Mouse (Mus musculus): ENCODE results near the gene Sema5b. TPM values are rescaled to one million over a fixed set of nuclear protein-coding genes. Genes with fewer than 3 reads are reported as not detected.

Sema5b gene
- total RNA-seq, 1 experiment = 6.4 TPM

DNA sequence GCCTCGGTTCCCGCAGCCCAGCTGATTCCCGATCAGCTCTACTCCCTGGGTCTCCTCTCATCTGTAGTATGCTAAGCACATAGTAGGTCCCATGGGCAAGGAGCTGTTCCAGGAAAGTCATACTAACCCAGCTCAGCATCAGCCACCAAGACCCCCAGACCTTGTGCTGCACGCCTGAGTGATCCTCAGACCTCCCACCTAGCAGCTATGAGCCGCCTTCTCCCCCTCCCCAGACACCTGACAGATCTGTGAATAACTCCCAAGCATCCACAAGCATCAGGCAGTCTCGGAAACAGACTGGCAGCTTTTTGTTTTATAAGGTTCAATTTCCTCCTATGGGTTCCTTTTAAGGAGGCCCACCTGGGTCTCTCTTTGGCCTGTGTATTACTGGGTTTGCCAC, 83.9 kb downstream of the Sema5b start:
- Histone ChIP-seq H3K4me3 (ENCODE audit: insufficient read depth in 1 of 2, low read depth in 1 of 2, low read length in 2 of 2, poor library complexity in 1 of 2, severe bottlenecking in 1 of 2) (no peak overlapping the region), H3K36me3 (ENCODE audit: control insufficient read depth, insufficient read depth, low read length, poor library complexity, severe bottlenecking) (no peaks in the 10 kb centered on the region), H3K4me1 (ENCODE audit: control insufficient read depth in 2 of 2, insufficient read depth in 2 of 2, low read length in 2 of 2, poor library complexity in 1 of 2) (peaks cover 2 to 3% of the 10 kb centered on the region in 2 experiments; a peak in 2 of 4 replicates), H3K9me3 (ENCODE audit: control insufficient read depth, insufficient read depth, low read depth, low read length) (no peaks in the 10 kb centered on the region), H3K9ac (ENCODE audit: insufficient read depth, low read depth, low read length, poor library complexity, severe bottlenecking) (no peak overlapping the region), H3K27ac (ENCODE audit: insufficient read depth, low read depth, low read length, poor library complexity, severe bottlenecking) (no peak overlapping the region)
- DNase-seq (ENCODE audit: low read depth, low spot score) = no peak
- in situ Hi-C loops (cut with MboI; ENCODE audit: low sequenced_read_pairs in 2 of 2, unreplicated experiment in 2 of 2) = loop anchor here in 1 of 2 experiments (5.0 kb wide), 1 partner anchor 83 kb away; the partner anchor contains the start of gene Sema5b
- TF ChIP-seq CHD2 (IDR thresholded peaks at IDR 0.05; ENCODE audit: low read depth, low read length) = no peak
- TF ChIP-seq HCFC1 (IDR thresholded peaks at IDR 0.05; ENCODE audit: borderline replicate concordance, insufficient read depth, low read length) = no peak
- no peak for TF ChIP-seq MAFK (IDR thresholded peaks at IDR 0.05; ENCODE audit: insufficient read depth, low read depth, low read length)
- TF ChIP-seq ZNF384 (IDR thresholded peaks at IDR 0.05; ENCODE audit: low read depth, low read length) = no peak
- no peak for TF ChIP-seq ZC3H11A (IDR thresholded peaks at IDR 0.05; ENCODE audit: borderline replicate concordance, low read depth, low read length)

DNA sequence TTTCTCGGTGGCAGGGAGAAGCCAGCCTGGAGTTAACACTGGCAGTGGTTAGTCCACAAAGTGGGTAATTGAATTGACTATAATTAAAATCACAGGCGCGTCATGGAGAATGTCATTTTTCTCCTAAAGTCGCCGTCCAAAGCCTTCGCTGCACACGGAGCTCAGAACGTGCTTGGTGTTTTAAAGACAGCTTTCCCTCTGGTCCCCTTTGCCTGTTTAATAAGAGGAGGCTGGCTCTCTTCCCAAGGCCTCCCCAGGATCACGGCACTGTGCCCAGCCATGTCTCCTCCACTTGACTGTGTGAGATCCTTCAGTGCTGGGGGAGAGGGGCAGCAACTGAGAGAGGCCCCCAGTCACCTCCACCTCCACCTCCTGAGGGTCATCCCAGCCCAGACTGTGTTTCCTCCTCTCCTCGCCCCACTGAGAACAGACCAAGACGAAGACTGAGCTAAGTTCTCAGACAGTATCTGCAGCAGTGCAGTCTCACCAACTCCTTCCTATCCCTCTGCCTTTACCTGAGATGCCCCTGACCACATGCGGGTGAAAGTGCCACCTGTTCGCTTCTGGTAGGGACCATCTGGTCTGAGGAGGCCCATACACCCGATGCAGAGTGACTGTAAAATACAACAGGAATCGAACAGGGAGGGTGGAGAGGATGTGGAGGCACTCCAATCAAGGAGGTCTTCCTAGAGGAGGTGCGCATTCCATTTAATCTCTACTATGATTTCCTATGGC, 84.5 kb downstream of the Sema5b start:
- Histone ChIP-seq H3K36me3 (ENCODE audit: control insufficient read depth, insufficient read depth, low read length, poor library complexity, severe bottlenecking) (no peaks in the 10 kb centered on the region), H3K27ac (ENCODE audit: insufficient read depth, low read depth, low read length, poor library complexity, severe bottlenecking) (no peak overlapping the region), H3K4me3 (ENCODE audit: insufficient read depth in 1 of 2, low read depth in 1 of 2, low read length in 2 of 2, poor library complexity in 1 of 2, severe bottlenecking in 1 of 2) (no peak overlapping the region), H3K4me1 (ENCODE audit: control insufficient read depth in 2 of 2, insufficient read depth in 2 of 2, low read length in 2 of 2, poor library complexity in 1 of 2) (peaks cover 2 to 3% of the 10 kb centered on the region in 2 experiments; a peak in 2 of 4 replicates), H3K9me3 (ENCODE audit: control insufficient read depth, insufficient read depth, low read depth, low read length) (no peaks in the 10 kb centered on the region), H3K9ac (ENCODE audit: insufficient read depth, low read depth, low read length, poor library complexity, severe bottlenecking) (no peak overlapping the region)
- TF ChIP-seq HCFC1 (IDR thresholded peaks at IDR 0.05; ENCODE audit: borderline replicate concordance, insufficient read depth, low read length) = no peak
- TF ChIP-seq CHD2 (IDR thresholded peaks at IDR 0.05; ENCODE audit: low read depth, low read length) = no peak
- no peak for TF ChIP-seq ZC3H11A (IDR thresholded peaks at IDR 0.05; ENCODE audit: borderline replicate concordance, low read depth, low read length)
- no peak for TF ChIP-seq MAFK (IDR thresholded peaks at IDR 0.05; ENCODE audit: insufficient read depth, low read depth, low read length)
- TF ChIP-seq ZNF384 (IDR thresholded peaks at IDR 0.05; ENCODE audit: low read depth, low read length) = no peak
- in situ Hi-C loops (cut with MboI; ENCODE audit: low sequenced_read_pairs in 2 of 2, unreplicated experiment in 2 of 2) = loop anchor here in 1 of 2 experiments (5.0 kb wide), 1 partner anchor 83 kb away; the partner anchor contains the start of gene Sema5b
- no peak for DNase-seq (ENCODE audit: low read depth, low spot score)

DNA sequence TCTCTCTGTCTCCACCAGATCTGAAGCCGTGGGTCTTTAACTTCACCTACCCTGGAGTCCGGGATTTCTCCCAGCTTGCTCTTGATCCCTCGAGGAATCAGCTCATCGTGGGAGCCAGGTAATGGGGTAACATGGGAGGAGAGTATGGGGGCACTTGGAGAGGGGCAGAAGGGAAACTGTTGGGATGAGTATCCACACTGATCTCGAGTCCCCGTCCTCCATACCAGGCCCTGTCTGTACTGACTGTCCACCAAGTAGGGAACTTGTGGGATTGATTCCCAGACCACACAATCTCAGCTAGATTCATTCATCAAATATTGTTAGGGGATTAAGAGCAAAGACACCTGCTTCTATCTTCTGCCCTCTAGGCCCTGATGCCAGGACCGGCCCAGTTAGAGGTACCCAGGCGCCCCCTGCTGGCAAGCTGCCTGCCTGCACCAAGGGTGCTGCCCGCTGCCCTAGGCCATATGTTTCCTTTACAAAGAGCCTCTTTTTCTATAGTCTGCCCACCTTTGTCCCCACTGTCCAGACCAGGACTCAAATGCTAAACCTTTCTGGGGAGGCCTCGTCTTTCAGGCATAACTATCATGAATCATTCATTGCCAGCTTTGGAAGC, 87.2 kb downstream of the Sema5b start:
- no peaks in the 10 kb centered on the region for H3K9me3 ChIP-seq (ENCODE audit: control insufficient read depth, insufficient read depth, low read depth, low read length)
- in situ Hi-C loops (cut with MboI; ENCODE audit: low sequenced_read_pairs in 2 of 2, unreplicated experiment in 2 of 2) = loop anchor here in 1 of 2 experiments (5.0 kb wide), 1 partner anchor 86 kb away; the partner anchor contains the start of gene Sema5b
- H3K9ac ChIP-seq (ENCODE audit: insufficient read depth, low read depth, low read length, poor library complexity, severe bottlenecking) = no peak overlapping the region
- TF ChIP-seq HCFC1 (IDR thresholded peaks at IDR 0.05; ENCODE audit: borderline replicate concordance, insufficient read depth, low read length) (no peak), ZC3H11A (IDR thresholded peaks at IDR 0.05; ENCODE audit: borderline replicate concordance, low read depth, low read length) (peak; percentile 63; the same call in 1 of the 2 replicates)
- peak; percentile 42 for DNase-seq (ENCODE audit: low read depth, low spot score)
- H3K4me3 ChIP-seq (ENCODE audit: insufficient read depth in 1 of 2, low read depth in 1 of 2, low read length in 2 of 2, poor library complexity in 1 of 2, severe bottlenecking in 1 of 2) = no peak overlapping the region
- H3K27ac ChIP-seq (ENCODE audit: insufficient read depth, low read depth, low read length, poor library complexity, severe bottlenecking) = no peak overlapping the region
- H3K36me3 ChIP-seq (ENCODE audit: control insufficient read depth, insufficient read depth, low read length, poor library complexity, severe bottlenecking) = no peaks in the 10 kb centered on the region
- H3K4me1 ChIP-seq (ENCODE audit: control insufficient read depth in 2 of 2, insufficient read depth in 2 of 2, low read length in 2 of 2, poor library complexity in 1 of 2) = peaks cover 2 to 3% of the 10 kb centered on the region in 2 experiments; a peak in 2 of 4 replicates

DNA sequence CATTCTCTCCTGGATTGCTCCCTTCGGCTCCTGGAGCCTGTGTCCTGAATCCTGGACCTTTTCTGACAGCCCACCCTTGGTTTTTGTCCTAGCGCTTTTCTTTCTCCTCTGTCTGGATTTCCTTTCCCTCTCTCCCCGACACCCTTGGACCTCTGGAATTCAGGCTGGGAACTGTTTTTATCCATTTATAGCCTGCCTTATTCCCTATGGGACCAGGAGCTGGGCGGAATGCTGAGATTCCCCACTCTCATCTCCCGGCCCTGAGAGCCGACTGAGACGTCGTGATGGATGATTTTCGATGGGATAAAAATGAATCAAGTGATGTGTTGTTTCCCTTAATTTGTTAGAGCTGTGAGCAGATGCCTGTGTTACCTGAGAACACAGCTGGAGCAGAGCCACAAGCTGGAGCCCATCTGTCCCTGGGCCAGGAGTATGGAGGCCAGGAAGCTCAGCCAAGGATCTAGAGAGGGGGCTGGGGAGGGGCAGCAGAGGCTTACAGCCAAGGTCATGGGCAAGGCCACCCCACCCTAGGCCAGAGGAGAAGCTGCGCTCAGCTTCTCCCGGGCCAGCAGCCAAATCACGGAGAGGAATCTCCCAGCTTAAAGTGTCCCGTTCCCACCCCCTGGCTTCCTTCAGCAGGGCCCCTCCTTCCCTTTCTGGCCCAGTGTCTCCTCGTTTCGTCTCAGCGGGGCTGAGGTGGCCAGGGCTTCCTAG, 89.7 kb downstream of the Sema5b start:
- peaks cover 2 to 3% of the 10 kb centered on the region in 2 experiments; a peak in 2 of 4 replicates for H3K4me1 ChIP-seq (ENCODE audit: control insufficient read depth in 2 of 2, insufficient read depth in 2 of 2, low read length in 2 of 2, poor library complexity in 1 of 2)
- no peak overlapping the region for H3K9ac ChIP-seq (ENCODE audit: insufficient read depth, low read depth, low read length, poor library complexity, severe bottlenecking)
- no peak for DNase-seq (ENCODE audit: low read depth, low spot score)
- no peak overlapping the region for H3K4me3 ChIP-seq (ENCODE audit: insufficient read depth in 1 of 2, low read depth in 1 of 2, low read length in 2 of 2, poor library complexity in 1 of 2, severe bottlenecking in 1 of 2)
- in situ Hi-C loops (cut with MboI; ENCODE audit: low sequenced_read_pairs in 2 of 2, unreplicated experiment in 2 of 2) = no loop called here
- no peak for TF ChIP-seq MAFK (IDR thresholded peaks at IDR 0.05; ENCODE audit: insufficient read depth, low read depth, low read length)
- no peak for TF ChIP-seq ZC3H11A (IDR thresholded peaks at IDR 0.05; ENCODE audit: borderline replicate concordance, low read depth, low read length)
- TF ChIP-seq HCFC1 (IDR thresholded peaks at IDR 0.05; ENCODE audit: borderline replicate concordance, insufficient read depth, low read length) = no peak
- no peak for TF ChIP-seq ZNF384 (IDR thresholded peaks at IDR 0.05; ENCODE audit: low read depth, low read length)
- TF ChIP-seq CHD2 (IDR thresholded peaks at IDR 0.05; ENCODE audit: low read depth, low read length) = no peak
- no peaks in the 10 kb centered on the region for H3K9me3 ChIP-seq (ENCODE audit: control insufficient read depth, insufficient read depth, low read depth, low read length)
- H3K27ac ChIP-seq (ENCODE audit: insufficient read depth, low read depth, low read length, poor library complexity, severe bottlenecking) = no peak overlapping the region
- H3K36me3 ChIP-seq (ENCODE audit: control insufficient read depth, insufficient read depth, low read length, poor library complexity, severe bottlenecking) = no peaks in the 10 kb centered on the region

All from ES-E14 (cell line).